Mouse (Mus musculus) kidney, postnatal 0 days (tissue): ENCODE results near the gene Myl6b. TPM values are rescaled to one million over a fixed set of nuclear protein-coding genes. Genes with fewer than 3 reads are reported as not detected.

ENCODE experiments used
- ATAC-seq: fragments of 200-750 bp; cut with Nextera tagmentation; replicated peaks from 2 replicates; pipeline ENCODE4 v1.8.0; 2017; ENCODE audit warnings: low read depth, moderate number of reproducible peaks, moderate TSS enrichment, moderate library complexity; ENCODE audit not compliant: low FRiP score
- DNase-seq: peaks from one replicate; pipeline ENCODE4 v3.0.0-alpha.2; 2016; ENCODE audit warnings: low spot score
- H3K27ac ChIP-seq: fragments of 300-500 bp; sonication (generic); 2 replicates; pipeline ENCODE4 v1.5.1; 2014; ENCODE audit warnings: mild to moderate bottlenecking
- H3K27me3 ChIP-seq: fragments of 300-500 bp; sonication (generic); 2 replicates; pipeline ENCODE4 v1.6.1; 2014; ENCODE audit warnings: low read length, mixed read lengths; ENCODE audit not compliant: insufficient read depth
- H3K36me3 ChIP-seq: fragments of 300-500 bp; sonication (generic); 2 replicates; pipeline ENCODE4 v1.6.1; 2014; ENCODE audit warnings: low read length, mixed read lengths; ENCODE audit not compliant: insufficient read depth
- H3K4me1 ChIP-seq: fragments of 300-500 bp; sonication (generic); replicated peaks from 2 replicates; pipeline ENCODE4 v1.6.1; 2014; ENCODE audit warnings: antibody characterized with exemption, low read length, mixed read lengths; ENCODE audit not compliant: insufficient read depth
- H3K4me2 ChIP-seq: fragments of 300-500 bp; sonication (generic); 2 replicates; pipeline ENCODE4 v1.6.1; 2014; ENCODE audit warnings: mild to moderate bottlenecking, low read length, moderate library complexity, mixed read lengths
- H3K4me3 ChIP-seq: fragments of 300-500 bp; sonication (generic); replicated peaks from 2 replicates; pipeline ENCODE4 v1.5.1; 2014; ENCODE audit warnings: low read depth, low read length
- H3K9ac ChIP-seq: fragments of 300-500 bp; sonication (generic); 2 replicates; pipeline ENCODE4 v1.6.1; 2014; ENCODE audit warnings: low read depth, low read length
- H3K9me3 ChIP-seq: fragments of 300-500 bp; sonication (generic); replicated peaks from 2 replicates; pipeline ENCODE4 v1.6.1; 2016; ENCODE audit warnings: low read length, inconsistent platforms, mixed read lengths
- CTCF ChIP-seq: IDR thresholded peaks from 2 replicates; pipeline ENCODE4 v1.5.1; 2016; ENCODE audit warnings: antibody characterized with exemption, low read depth, mild to moderate bottlenecking, moderate library complexity
- WGBS: fragments of 180-500 bp; shearing (Covaris S2); extraction: QIAGEN DNeasy Blood & Tissue Kit; methylation state at CpG from one replicate; pipeline ENCODE4 v1.1.7; 2014; 5-methylcytosine and 5-hydroxymethylcytosine counted together
- polyA plus RNA-seq: library from polyadenylated mRNA; unstranded; fragments of >200 nt; fragmentation: Nextera tagmentation; extraction: Ambion mirVana; gene quantifications from 2 replicates; pipeline ENCODE4 v1.2.1, GENCODE M21; 2015

Myl6b gene
- polyA plus RNA-seq, 1 experiment from 2014 or later, result 3.2 TPM

- no peaks in the 10 kb centered on the region for H3K9me3 ChIP-seq
- no peak overlapping the region for H3K27ac ChIP-seq
- no peak overlapping the region for H3K9ac ChIP-seq
- H3K36me3 ChIP-seq, result peaks cover 18% of the 10 kb centered on the region
- no peak overlapping the region for H3K4me3 ChIP-seq
- ATAC-seq, result no peak
- TF ChIP-seq CTCF, result no peak
- DNase-seq, result no peak
- H3K27me3 ChIP-seq, result no peaks in the 10 kb centered on the region
- 94% methylated on average over 15 of the region's 15 CpGs for WGBS
- no peaks in the 10 kb centered on the region for H3K4me1 ChIP-seq
- no peak overlapping the region for H3K4me2 ChIP-seq
Measured at GRCm38 (mm10) chr10:128544151-128544657, 45.7 kb upstream of the Myl6b start.

- Histone ChIP-seq H3K9ac (no peak overlapping the region), H3K36me3 (peaks cover 18% of the 10 kb centered on the region), H3K27ac (no peak overlapping the region), H3K4me1 (no peaks in the 10 kb centered on the region), H3K9me3 (no peaks in the 10 kb centered on the region), H3K4me2 (no peak overlapping the region), H3K27me3 (no peaks in the 10 kb centered on the region), H3K4me3 (no peak overlapping the region)
- ATAC-seq (no peak), DNase-seq (no peak)
- TF ChIP-seq CTCF, result no peak
- WGBS, result 69% methylated on average over 2 of the region's 2 CpGs
Measured at GRCm38 (mm10) chr10:128543100-128543499, 44.6 kb upstream of the Myl6b start.

GRCm38 (mm10) chr10:128538340-128538870 is 39.9 kb upstream of the Myl6b start:
- ATAC-seq (no peak), DNase-seq (no peak)
- Histone ChIP-seq H3K9ac (no peak overlapping the region), H3K4me3 (no peak overlapping the region), H3K4me1 (no peaks in the 10 kb centered on the region), H3K36me3 (0 out of 2 replicates have a peak, but pooled peaks cover 3% of the 10 kb centered on the region), H3K9me3 (no peaks in the 10 kb centered on the region), H3K27ac (no peak overlapping the region), H3K4me2 (no peak overlapping the region), H3K27me3 (no peaks in the 10 kb centered on the region)
- WGBS, result 82% methylated on average over 1 of the region's 1 CpGs
- TF ChIP-seq CTCF, result no peak

- DNase-seq, result peak; percentile 92
- WGBS, result 13% methylated on average over 18 of the region's 18 CpGs
- Histone ChIP-seq H3K4me3 (no peak overlapping the region), H3K4me2 (peak overlapping the region; percentile 42), H3K27ac (0 out of 2 replicates have a peak overlapping the region, but pooled peaks have one; percentile 15), H3K36me3 (no peaks in the 10 kb centered on the region), H3K4me1 (no peaks in the 10 kb centered on the region), H3K9me3 (no peaks in the 10 kb centered on the region), H3K27me3 (no peaks in the 10 kb centered on the region), H3K9ac (peak overlapping the region; percentile 27; the same call in 1 of the 2 replicates)
- TF ChIP-seq CTCF, result peak; percentile 97
- ATAC-seq, result peak; percentile 85
Measured at GRCm38 (mm10) chr10:128536266-128536940, 37.9 kb upstream of the Myl6b start.

GRCm38 (mm10) chr10:128535624-128536265 is 37.3 kb upstream of the Myl6b start:
- Histone ChIP-seq H3K4me3 (no peak overlapping the region), H3K9me3 (no peaks in the 10 kb centered on the region), H3K27me3 (no peaks in the 10 kb centered on the region), H3K4me2 (peak overlapping the region; percentile 42), H3K27ac (no peak overlapping the region), H3K4me1 (no peaks in the 10 kb centered on the region), H3K9ac (no peak overlapping the region), H3K36me3 (no peaks in the 10 kb centered on the region)
- DNase-seq (no peak), ATAC-seq (no peak)
- 73% methylated on average over 4 of the region's 4 CpGs for WGBS
- no peak for TF ChIP-seq CTCF

- no peak overlapping the region for H3K9ac ChIP-seq
- no peak overlapping the region for H3K4me2 ChIP-seq
- ATAC-seq, result no peak
- H3K27ac ChIP-seq, result no peak overlapping the region
- TF ChIP-seq CTCF, result no peak
- H3K27me3 ChIP-seq, result no peaks in the 10 kb centered on the region
- no peaks in the 10 kb centered on the region for H3K9me3 ChIP-seq
- no peak overlapping the region for H3K4me3 ChIP-seq
- H3K4me1 ChIP-seq, result no peaks in the 10 kb centered on the region
- 88% methylated on average over 2 of the region's 2 CpGs for WGBS
- DNase-seq, result no peak
- H3K36me3 ChIP-seq, result no peaks in the 10 kb centered on the region
Measured at GRCm38 (mm10) chr10:128535206-128535605, 36.7 kb upstream of the Myl6b start.
